Mouse (Mus musculus): ENCODE measurements at regions not wholly inside any gene's neighbourhood (a gene's known extent, or its start where the extent isn't known, plus 50 kb on each side); places are given as distances from the start of the nearest gene placed in this dataset.

- Histone ChIP-seq H3K4me2 (ENCODE audit: low read depth) (no peak overlapping the region), H3K27me3 (ENCODE audit: control insufficient read depth, insufficient read depth, low read length) (no peaks in the 10 kb centered on the region), H3K9me3 (ENCODE audit: control insufficient read depth, low read length) (no peaks in the 10 kb centered on the region), H3K9ac (ENCODE audit: low read length) (no peak overlapping the region), H3K27ac (ENCODE audit: low read depth, low read length) (no peak overlapping the region), H3K4me1 (ENCODE audit: control insufficient read depth, insufficient read depth, low read length) (no peaks in the 10 kb centered on the region), H3K4me3 (ENCODE audit: low read depth, low read length) (no peak overlapping the region), H3K36me3 (ENCODE audit: control insufficient read depth, insufficient read depth, low read length) (no peaks in the 10 kb centered on the region)
- DNase-seq (ENCODE audit: low spot score) (no peak), ATAC-seq (ENCODE audit: insufficient read depth, low FRiP score, low TSS enrichment) (no peak)
- 80% methylated on average over 5 of the region's 5 CpGs for WGBS
Observed at GRCm38 (mm10) chr11:112910309-112910708, 128.3 kb downstream of the Sox9 start.

DNA sequence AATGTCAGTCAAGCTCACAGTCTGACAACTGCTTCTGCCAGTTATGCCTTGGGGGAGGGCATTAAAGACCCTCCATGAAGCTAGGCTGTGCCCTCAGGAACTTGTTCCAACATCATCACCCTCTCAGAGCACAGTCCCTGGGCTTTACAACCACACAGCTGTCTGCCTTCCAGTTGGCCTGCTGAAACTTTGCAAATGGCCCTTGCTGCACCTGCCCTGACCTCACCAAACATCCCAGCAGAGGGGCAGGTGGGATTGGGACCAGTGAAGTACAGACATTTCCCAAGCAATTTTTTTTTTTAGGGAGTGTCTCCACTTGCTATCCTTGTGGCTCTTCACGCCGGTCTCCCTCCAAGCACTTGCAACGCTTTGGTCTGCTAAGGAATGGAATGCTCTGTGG is 130.9 kb downstream of the Sox9 start:
- H3K36me3 ChIP-seq (ENCODE audit: control insufficient read depth, insufficient read depth, low read length): no peaks in the 10 kb centered on the region
- H3K4me3 ChIP-seq (ENCODE audit: low read depth, low read length): no peak overlapping the region
- 88% methylated on average over 3 of the region's 3 CpGs for WGBS

GRCm38 (mm10) chr11:112916923-112917322 is 134.9 kb downstream of the Sox9 start:
- no peak for DNase-seq (ENCODE audit: low spot score)
- no peak overlapping the region for H3K4me2 ChIP-seq (ENCODE audit: low read depth)
- H3K9me3 ChIP-seq (ENCODE audit: control insufficient read depth, low read length): no peaks in the 10 kb centered on the region
- H3K27me3 ChIP-seq (ENCODE audit: control insufficient read depth, insufficient read depth, low read length): no peaks in the 10 kb centered on the region
- WGBS: 96% methylated on average over 1 of the region's 1 CpGs
- no peak for ATAC-seq (ENCODE audit: insufficient read depth, low FRiP score, low TSS enrichment)
- H3K9ac ChIP-seq (ENCODE audit: low read length): no peak overlapping the region
- H3K4me3 ChIP-seq (ENCODE audit: low read depth, low read length): no peak overlapping the region
- H3K4me1 ChIP-seq (ENCODE audit: control insufficient read depth, insufficient read depth, low read length): no peaks in the 10 kb centered on the region
- no peaks in the 10 kb centered on the region for H3K36me3 ChIP-seq (ENCODE audit: control insufficient read depth, insufficient read depth, low read length)
- H3K27ac ChIP-seq (ENCODE audit: low read depth, low read length): no peak overlapping the region

More for the DNA sequence above, 130.9 kb downstream of the Sox9 start:
- Histone ChIP-seq H3K9me3 (ENCODE audit: control insufficient read depth, low read length) (no peaks in the 10 kb centered on the region), H3K9ac (ENCODE audit: low read length) (no peak overlapping the region), H3K27ac (ENCODE audit: low read depth, low read length) (no peak overlapping the region), H3K27me3 (ENCODE audit: control insufficient read depth, insufficient read depth, low read length) (no peaks in the 10 kb centered on the region), H3K4me1 (ENCODE audit: control insufficient read depth, insufficient read depth, low read length) (no peaks in the 10 kb centered on the region), H3K4me2 (ENCODE audit: low read depth) (no peak overlapping the region)
- no peak for ATAC-seq (ENCODE audit: insufficient read depth, low FRiP score, low TSS enrichment)
- DNase-seq (ENCODE audit: low spot score): no peak

GRCm38 (mm10) chr11:112920131-112920530 is 138.1 kb downstream of the Sox9 start:
- Histone ChIP-seq H3K9ac (ENCODE audit: low read length) (no peak overlapping the region), H3K27ac (ENCODE audit: low read depth, low read length) (no peak overlapping the region), H3K4me3 (ENCODE audit: low read depth, low read length) (no peak overlapping the region), H3K4me1 (ENCODE audit: control insufficient read depth, insufficient read depth, low read length) (no peaks in the 10 kb centered on the region), H3K27me3 (ENCODE audit: control insufficient read depth, insufficient read depth, low read length) (no peaks in the 10 kb centered on the region), H3K9me3 (ENCODE audit: control insufficient read depth, low read length) (no peaks in the 10 kb centered on the region), H3K36me3 (ENCODE audit: control insufficient read depth, insufficient read depth, low read length) (no peaks in the 10 kb centered on the region), H3K4me2 (ENCODE audit: low read depth) (no peak overlapping the region)
- 90% methylated on average over 4 of the region's 4 CpGs for WGBS
- ATAC-seq (ENCODE audit: insufficient read depth, low FRiP score, low TSS enrichment): no peak
- DNase-seq (ENCODE audit: low spot score): no peak

GRCm38 (mm10) chr11:112924577-112924976 is 142.6 kb downstream of the Sox9 start:
- H3K9me3 ChIP-seq (ENCODE audit: control insufficient read depth, low read length): no peaks in the 10 kb centered on the region
- no peak for ATAC-seq (ENCODE audit: insufficient read depth, low FRiP score, low TSS enrichment)

DNA sequence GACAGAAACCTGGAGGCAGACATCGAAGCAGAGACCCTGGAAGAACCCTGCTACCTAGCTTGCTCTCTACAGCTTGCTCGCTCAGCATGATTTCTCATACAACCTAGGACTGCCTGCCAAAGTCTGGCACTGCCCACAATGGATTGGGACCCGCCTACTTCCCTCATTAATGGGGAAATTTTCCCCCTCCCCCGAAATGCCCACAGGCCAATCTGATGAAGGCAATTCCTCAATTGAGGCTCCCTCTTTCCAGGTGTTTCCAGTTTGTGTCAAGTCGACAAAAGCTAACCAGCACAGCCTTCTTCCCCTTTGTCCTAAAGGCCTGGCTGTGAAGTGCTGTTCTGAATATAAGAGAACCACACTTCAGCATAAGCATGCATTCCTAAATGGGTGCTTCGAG is 143.1 kb downstream of the Sox9 start:
- no peak overlapping the region for H3K27ac ChIP-seq (ENCODE audit: low read depth, low read length)
- no peak for DNase-seq (ENCODE audit: low spot score)
- no peak overlapping the region for H3K4me3 ChIP-seq (ENCODE audit: low read depth, low read length)

More at GRCm38 (mm10) chr11:112924577-112924976, 142.6 kb downstream of the Sox9 start:
- no peaks in the 10 kb centered on the region for H3K36me3 ChIP-seq (ENCODE audit: control insufficient read depth, insufficient read depth, low read length)
- H3K27ac ChIP-seq (ENCODE audit: low read depth, low read length): no peak overlapping the region
- no peak overlapping the region for H3K4me3 ChIP-seq (ENCODE audit: low read depth, low read length)
- 91% methylated on average over 1 of the region's 1 CpGs for WGBS
- no peaks in the 10 kb centered on the region for H3K4me1 ChIP-seq (ENCODE audit: control insufficient read depth, insufficient read depth, low read length)
- no peak overlapping the region for H3K9ac ChIP-seq (ENCODE audit: low read length)
- no peak for DNase-seq (ENCODE audit: low spot score)
- no peak overlapping the region for H3K4me2 ChIP-seq (ENCODE audit: low read depth)
- H3K27me3 ChIP-seq (ENCODE audit: control insufficient read depth, insufficient read depth, low read length): no peaks in the 10 kb centered on the region

DNA sequence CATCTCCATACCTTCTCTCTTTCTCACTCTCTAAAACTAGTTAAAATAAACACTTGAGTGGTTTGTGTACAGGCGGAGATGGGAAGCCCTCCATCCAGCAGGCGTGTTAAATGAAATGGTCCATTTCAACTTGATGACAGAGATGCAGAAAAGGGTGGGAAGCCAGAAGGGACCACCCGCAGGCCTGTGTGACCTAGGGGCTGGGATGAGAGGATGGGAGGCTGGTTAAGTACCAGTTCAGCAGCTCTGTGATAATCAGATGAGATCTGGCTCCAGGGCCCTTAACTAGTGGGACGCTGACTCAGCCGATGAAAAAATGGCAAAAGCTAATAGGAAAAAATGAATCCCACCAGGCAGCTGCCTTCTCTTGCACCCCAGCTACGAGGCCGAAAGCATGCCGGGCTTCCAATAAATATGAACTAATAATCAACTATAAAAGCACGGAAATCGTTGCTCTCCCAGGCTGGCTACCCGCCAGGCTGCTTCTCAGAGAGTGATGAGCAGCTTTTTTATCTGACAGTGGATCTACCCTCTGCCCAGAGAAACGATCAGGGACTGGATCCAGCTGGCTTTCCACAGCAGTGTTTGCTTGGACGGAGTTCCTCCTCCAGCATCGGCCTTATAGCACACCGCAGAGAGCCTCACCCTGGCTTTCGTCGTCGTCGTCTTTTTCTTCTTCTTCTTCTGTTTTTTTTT is 144.5 kb downstream of the Sox9 start:
- H3K36me3 ChIP-seq (ENCODE audit: control insufficient read depth, insufficient read depth, low read length): no peaks in the 10 kb centered on the region
- ATAC-seq (ENCODE audit: insufficient read depth, low FRiP score, low TSS enrichment) (no peak), DNase-seq (ENCODE audit: low spot score) (no peak)
- no peaks in the 10 kb centered on the region for H3K9me3 ChIP-seq (ENCODE audit: control insufficient read depth, low read length)
- no peak overlapping the region for H3K27ac ChIP-seq (ENCODE audit: low read depth, low read length)
- no peaks in the 10 kb centered on the region for H3K4me1 ChIP-seq (ENCODE audit: control insufficient read depth, insufficient read depth, low read length)
- no peak overlapping the region for H3K9ac ChIP-seq (ENCODE audit: low read length)
- no peak overlapping the region for H3K4me2 ChIP-seq (ENCODE audit: low read depth)
- H3K27me3 ChIP-seq (ENCODE audit: control insufficient read depth, insufficient read depth, low read length): no peaks in the 10 kb centered on the region
- 87% methylated on average over 19 of the region's 19 CpGs for WGBS
- no peak overlapping the region for H3K4me3 ChIP-seq (ENCODE audit: low read depth, low read length)

More for the DNA sequence above, 143.1 kb downstream of the Sox9 start:
- Histone ChIP-seq H3K27me3 (ENCODE audit: control insufficient read depth, insufficient read depth, low read length) (no peaks in the 10 kb centered on the region), H3K4me1 (ENCODE audit: control insufficient read depth, insufficient read depth, low read length) (no peaks in the 10 kb centered on the region), H3K9me3 (ENCODE audit: control insufficient read depth, low read length) (no peaks in the 10 kb centered on the region), H3K9ac (ENCODE audit: low read length) (no peak overlapping the region), H3K36me3 (ENCODE audit: control insufficient read depth, insufficient read depth, low read length) (no peaks in the 10 kb centered on the region), H3K4me2 (ENCODE audit: low read depth) (no peak overlapping the region)
- ATAC-seq (ENCODE audit: insufficient read depth, low FRiP score, low TSS enrichment): no peak
- WGBS: 56% methylated on average over 6 of the region's 6 CpGs

DNA sequence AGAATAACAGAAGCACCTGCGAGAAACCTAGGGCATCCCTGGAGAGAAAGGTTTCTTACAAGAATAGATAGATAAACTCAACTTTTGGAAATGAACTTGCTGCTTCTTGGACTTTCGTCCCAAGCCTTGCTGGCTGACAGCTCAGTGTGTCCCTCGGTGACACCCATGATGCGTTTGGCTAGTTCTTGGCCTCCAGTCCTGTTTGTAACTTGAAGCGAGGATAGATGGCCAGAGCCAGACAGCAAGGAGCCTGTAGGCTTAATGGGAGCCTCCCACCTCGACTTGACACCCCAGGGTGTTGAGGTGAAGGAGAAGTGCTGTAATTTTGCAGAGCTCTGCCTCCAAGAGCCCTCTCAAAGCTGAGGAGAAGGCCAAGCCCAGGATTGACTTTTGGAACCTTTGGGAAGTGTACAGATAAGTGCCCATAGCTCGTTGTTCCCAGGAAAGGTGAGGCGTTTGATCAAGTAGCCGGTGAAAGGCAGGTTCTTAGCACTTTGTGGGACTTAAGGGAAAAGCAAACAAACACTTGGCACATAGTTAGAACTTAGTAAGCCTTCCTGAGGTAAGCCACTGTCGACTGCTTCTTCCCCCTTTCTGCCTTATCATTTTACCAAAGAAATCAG is 148.3 kb downstream of the Sox9 start:
- ATAC-seq (ENCODE audit: insufficient read depth, low FRiP score, low TSS enrichment) (no peak), DNase-seq (ENCODE audit: low spot score) (no peak)
- Histone ChIP-seq H3K9ac (ENCODE audit: low read length) (no peak overlapping the region), H3K27ac (ENCODE audit: low read depth, low read length) (no peak overlapping the region), H3K4me2 (ENCODE audit: low read depth) (no peak overlapping the region), H3K4me3 (ENCODE audit: low read depth, low read length) (no peak overlapping the region), H3K36me3 (ENCODE audit: control insufficient read depth, insufficient read depth, low read length) (no peaks in the 10 kb centered on the region), H3K4me1 (ENCODE audit: control insufficient read depth, insufficient read depth, low read length) (no peaks in the 10 kb centered on the region), H3K9me3 (ENCODE audit: control insufficient read depth, low read length) (no peaks in the 10 kb centered on the region), H3K27me3 (ENCODE audit: control insufficient read depth, insufficient read depth, low read length) (no peaks in the 10 kb centered on the region)
- 76% methylated on average over 10 of the region's 10 CpGs for WGBS

DNA sequence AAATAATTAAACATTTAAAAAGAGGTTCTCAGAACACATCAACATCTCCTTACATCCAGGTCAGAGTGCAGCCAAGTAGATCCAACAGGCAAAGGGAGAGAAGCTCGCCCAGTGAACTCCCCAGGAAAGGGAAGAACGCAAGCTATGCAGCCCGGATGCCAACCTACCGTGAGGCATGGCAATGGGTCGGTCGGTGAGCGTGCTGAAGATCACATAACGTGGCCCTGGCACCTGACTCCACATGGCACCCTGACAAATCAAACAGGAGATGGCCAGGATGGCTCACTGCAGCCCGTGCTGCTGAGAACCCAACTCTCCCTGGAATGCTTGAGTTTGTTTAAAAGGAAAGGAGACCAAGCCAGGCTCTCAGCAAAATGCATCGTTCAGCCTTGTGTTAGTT is 156.0 kb downstream of the Sox9 start:
- ATAC-seq (ENCODE audit: insufficient read depth, low FRiP score, low TSS enrichment) (no peak), DNase-seq (ENCODE audit: low spot score) (no peak)
- H3K4me2 ChIP-seq (ENCODE audit: low read depth): no peak overlapping the region
- no peak overlapping the region for H3K4me3 ChIP-seq (ENCODE audit: low read depth, low read length)
- no peaks in the 10 kb centered on the region for H3K4me1 ChIP-seq (ENCODE audit: control insufficient read depth, insufficient read depth, low read length)
- H3K9ac ChIP-seq (ENCODE audit: low read length): no peak overlapping the region
- H3K27ac ChIP-seq (ENCODE audit: low read depth, low read length): no peak overlapping the region
- WGBS: 93% methylated on average over 10 of the region's 10 CpGs
- H3K27me3 ChIP-seq (ENCODE audit: control insufficient read depth, insufficient read depth, low read length): no peaks in the 10 kb centered on the region
- H3K36me3 ChIP-seq (ENCODE audit: control insufficient read depth, insufficient read depth, low read length): no peaks in the 10 kb centered on the region
- no peaks in the 10 kb centered on the region for H3K9me3 ChIP-seq (ENCODE audit: control insufficient read depth, low read length)
